Mouse (Mus musculus): Measurements from ENCODE around the gene Dkk1. TPM values are rescaled to one million over a fixed set of nuclear protein-coding genes. Genes with fewer than 3 reads are reported as not detected.
"Not testable (repeated sequence)": the region's sequence is repeated elsewhere in the genome, so short reads cannot be mapped to it uniquely, and the experiment has no call there.

Dkk1 gene
- polyA plus RNA-seq, 1 experiment from 2014 or later, result 0.72 TPM

DNA sequence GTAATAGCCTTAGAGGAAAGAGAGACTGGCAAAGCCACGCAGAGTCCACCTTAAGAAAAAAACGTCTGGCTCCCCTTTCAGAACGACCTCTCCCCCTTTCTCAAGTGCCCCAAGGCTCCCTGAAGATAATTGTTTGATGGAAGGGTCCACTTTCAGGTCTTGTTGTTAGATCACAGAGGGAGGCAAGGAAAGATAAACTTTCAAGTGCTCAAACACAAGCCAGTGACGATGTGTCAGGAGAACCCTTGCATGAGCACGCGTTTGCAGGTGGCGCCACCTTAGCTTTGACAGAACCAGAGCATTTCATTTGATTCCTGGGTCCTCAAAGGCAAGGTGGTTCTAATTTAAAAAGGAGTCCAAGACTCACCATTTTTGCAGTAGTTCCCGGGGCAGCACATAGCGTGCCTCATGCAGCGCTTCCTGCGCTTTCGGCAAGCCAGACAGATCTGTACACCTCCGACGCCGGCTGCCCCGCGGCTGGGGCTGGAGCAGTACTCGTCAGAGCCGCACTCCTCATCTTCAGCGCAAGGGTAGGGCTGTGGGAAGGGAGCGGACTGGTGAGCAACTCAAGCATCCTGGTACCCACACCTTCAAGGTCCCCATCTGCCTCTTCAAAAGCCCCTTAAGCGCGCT lies 938 bp downstream of the Dkk1 start:
- Histone ChIP-seq H3K27me3 (ENCODE audit: control insufficient read depth, insufficient read depth, low read length) (peaks cover 65% of the 10 kb centered on the region), H3K36me3 (ENCODE audit: control insufficient read depth, insufficient read depth, low read length) (no peaks in the 10 kb centered on the region), H3K9ac (ENCODE audit: low read length) (no peak overlapping the region), H3K9me3 (replicated peaks; ENCODE audit: control insufficient read depth, low read length) (no peaks in the 10 kb centered on the region), H3K4me1 (ENCODE audit: control insufficient read depth, insufficient read depth, low read length) (peaks cover 11% of the 10 kb centered on the region), H3K27ac (ENCODE audit: low read length) (no peak overlapping the region), H3K4me3 (replicated peaks; ENCODE audit: low read length) (peak overlapping the region; percentile 39), H3K4me2 (ENCODE audit: low read depth, low read length) (peak overlapping the region; percentile 53)
- no peak for ATAC-seq (ENCODE audit: insufficient read depth, low FRiP score)
- WGBS, result 2% methylated on average over 23 of the region's 23 CpGs

DNA sequence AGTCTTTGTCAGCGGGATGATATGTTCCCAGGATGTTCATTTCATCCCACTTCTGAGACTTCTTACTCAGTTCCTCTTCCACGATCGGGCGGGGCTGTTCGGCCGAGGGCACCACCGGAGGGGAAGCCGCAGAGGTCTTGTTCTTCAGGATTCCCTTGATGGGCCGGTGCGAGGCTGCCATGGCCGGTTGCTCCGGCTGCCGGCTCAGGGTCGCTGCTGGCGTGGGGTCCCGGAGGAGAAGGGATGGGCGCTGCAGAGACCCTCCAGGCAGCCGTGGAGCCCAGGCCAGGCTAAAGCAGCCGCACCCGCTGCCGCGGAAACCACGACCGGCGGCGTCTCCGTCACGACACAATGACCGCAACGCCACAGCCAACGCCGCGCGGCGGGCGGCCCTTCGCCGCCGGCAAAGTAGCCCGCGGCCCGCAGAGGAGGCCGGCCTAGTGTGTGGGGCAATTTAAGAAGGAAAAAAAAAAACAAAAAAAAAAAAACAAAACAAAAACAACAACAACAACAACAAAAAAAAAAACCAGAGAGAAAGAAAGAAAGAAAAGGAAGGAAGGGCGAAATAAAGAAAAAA lies 10.0 kb downstream of the Dkk1 start:
- Histone ChIP-seq H3K4me2 (ENCODE audit: low read depth, low read length) (peak overlapping the region; percentile 64), H3K9ac (ENCODE audit: low read length) (peak overlapping the region; percentile 63), H3K27me3 (ENCODE audit: control insufficient read depth, insufficient read depth, low read length) (peaks cover 17% of the 10 kb centered on the region), H3K4me3 (replicated peaks; ENCODE audit: low read length) (peak overlapping the region; percentile 45)
- not testable (repeated sequence) for H3K9me3 ChIP-seq (replicated peaks; ENCODE audit: control insufficient read depth, low read length); ATAC-seq (ENCODE audit: insufficient read depth, low FRiP score); H3K4me1 ChIP-seq (ENCODE audit: control insufficient read depth, insufficient read depth, low read length); H3K36me3 ChIP-seq (ENCODE audit: control insufficient read depth, insufficient read depth, low read length); H3K27ac ChIP-seq (ENCODE audit: low read length)
- 2% methylated on average over 41 of the region's 44 CpGs for WGBS

DNA sequence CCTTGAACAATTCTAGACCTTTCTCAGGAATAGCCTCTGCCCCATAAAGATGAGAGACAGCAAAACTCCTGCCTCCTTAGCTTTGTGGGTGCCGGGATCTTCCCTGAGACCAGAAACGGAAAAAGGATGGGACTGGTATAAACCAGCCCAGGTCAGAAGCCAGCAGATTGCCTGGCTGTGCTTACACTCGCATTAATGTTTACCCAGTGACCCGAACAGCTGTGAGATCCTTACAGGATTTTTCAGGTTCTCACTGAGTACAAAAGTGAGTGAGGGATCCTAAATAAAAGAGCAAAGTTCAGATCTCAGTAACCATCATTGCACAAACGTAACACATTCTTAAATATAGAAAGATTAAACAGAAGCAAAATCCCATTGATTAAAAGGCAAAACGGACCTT lies 32.7 kb downstream of the Dkk1 start:
- no peaks in the 10 kb centered on the region for H3K4me1 ChIP-seq (ENCODE audit: control insufficient read depth, insufficient read depth, low read length)
- no peak overlapping the region for H3K4me2 ChIP-seq (ENCODE audit: low read depth, low read length)
- H3K9me3 ChIP-seq (replicated peaks; ENCODE audit: control insufficient read depth, low read length), result no peaks in the 10 kb centered on the region
- ATAC-seq (ENCODE audit: insufficient read depth, low FRiP score), result no peak
- H3K27me3 ChIP-seq (ENCODE audit: control insufficient read depth, insufficient read depth, low read length), result no peaks in the 10 kb centered on the region
- H3K9ac ChIP-seq (ENCODE audit: low read length), result no peak overlapping the region
- no peak overlapping the region for H3K4me3 ChIP-seq (replicated peaks; ENCODE audit: low read length)
- H3K27ac ChIP-seq (ENCODE audit: low read length), result no peak overlapping the region
- WGBS, result 32% methylated on average over 6 of the region's 6 CpGs
- no peaks in the 10 kb centered on the region for H3K36me3 ChIP-seq (ENCODE audit: control insufficient read depth, insufficient read depth, low read length)

DNA sequence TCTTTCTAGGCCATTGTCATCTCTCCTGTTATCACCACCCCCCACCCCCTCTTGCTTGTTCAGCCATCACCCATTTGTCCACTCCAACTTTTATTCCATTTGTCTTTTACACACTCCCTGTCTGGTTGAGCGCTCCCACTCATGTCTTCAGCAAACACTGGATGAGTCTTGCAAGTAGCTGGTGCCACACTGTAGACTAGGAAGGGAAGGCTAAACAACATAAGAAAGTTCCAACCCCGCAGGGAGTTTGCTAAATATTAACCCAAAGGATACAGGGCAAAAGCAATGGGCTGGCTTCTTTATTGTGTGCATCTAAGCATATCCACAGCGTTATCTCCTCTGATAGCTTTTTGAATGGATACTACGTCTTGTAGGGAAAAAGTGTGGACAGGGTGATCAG lies 39.0 kb downstream of the Dkk1 start:
- no peak overlapping the region for H3K27ac ChIP-seq (ENCODE audit: low read length)

DNA sequence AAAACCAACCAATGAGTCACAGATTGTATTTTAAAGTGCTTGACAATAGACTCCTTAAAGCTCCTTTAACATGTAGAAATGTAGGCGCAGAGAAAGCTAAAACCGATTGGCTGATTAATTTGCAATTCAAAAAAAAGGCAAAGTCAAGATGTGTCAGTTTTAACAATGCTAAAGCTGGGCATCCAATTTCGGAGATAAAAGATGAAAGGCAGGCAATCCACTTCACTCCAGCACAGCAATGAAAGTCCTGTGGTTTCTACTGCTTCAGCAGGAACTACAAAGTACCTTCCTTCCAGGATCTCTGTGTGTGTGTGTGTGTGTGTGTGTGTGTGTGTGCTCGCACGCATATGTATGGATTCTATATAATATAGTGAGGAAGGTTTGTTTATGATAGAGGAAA lies 44.0 kb downstream of the Dkk1 start:
- Histone ChIP-seq H3K4me3 (replicated peaks; ENCODE audit: low read length) (no peak overlapping the region), H3K27me3 (ENCODE audit: control insufficient read depth, insufficient read depth, low read length) (no peaks in the 10 kb centered on the region), H3K9ac (ENCODE audit: low read length) (no peak overlapping the region), H3K36me3 (ENCODE audit: control insufficient read depth, insufficient read depth, low read length) (no peaks in the 10 kb centered on the region), H3K9me3 (replicated peaks; ENCODE audit: control insufficient read depth, low read length) (no peaks in the 10 kb centered on the region), H3K27ac (ENCODE audit: low read length) (no peak overlapping the region), H3K4me2 (ENCODE audit: low read depth, low read length) (no peak overlapping the region), H3K4me1 (ENCODE audit: control insufficient read depth, insufficient read depth, low read length) (no peaks in the 10 kb centered on the region)
- no peak for ATAC-seq (ENCODE audit: insufficient read depth, low FRiP score)
- WGBS, result 45% methylated on average over 5 of the region's 5 CpGs

More for the DNA sequence above, 39.0 kb downstream of the Dkk1 start:
- no peak overlapping the region for H3K4me3 ChIP-seq (replicated peaks; ENCODE audit: low read length)
- H3K4me1 ChIP-seq (ENCODE audit: control insufficient read depth, insufficient read depth, low read length), result no peaks in the 10 kb centered on the region
- H3K36me3 ChIP-seq (ENCODE audit: control insufficient read depth, insufficient read depth, low read length), result no peaks in the 10 kb centered on the region
- H3K4me2 ChIP-seq (ENCODE audit: low read depth, low read length), result no peak overlapping the region
- no peaks in the 10 kb centered on the region for H3K27me3 ChIP-seq (ENCODE audit: control insufficient read depth, insufficient read depth, low read length)
- H3K9me3 ChIP-seq (replicated peaks; ENCODE audit: control insufficient read depth, low read length), result no peaks in the 10 kb centered on the region
- WGBS, result 66% methylated on average over 4 of the region's 4 CpGs
- no peak overlapping the region for H3K9ac ChIP-seq (ENCODE audit: low read length)
- no peak for ATAC-seq (ENCODE audit: insufficient read depth, low FRiP score)

All from stomach, embryonic 16.5 days (tissue).